Mouse (Mus musculus) kidney, postnatal 36 days (tissue): Measurements from ENCODE around the gene Ergic1.

ENCODE experiments used
- DNase-seq, 2 experiments: peaks; one replicate each; pipeline ENCODE4 v3.0.0; 2021 to 2022; ENCODE audit warnings: mixed read lengths in 2 of 2

Gene Ergic1

DNA sequence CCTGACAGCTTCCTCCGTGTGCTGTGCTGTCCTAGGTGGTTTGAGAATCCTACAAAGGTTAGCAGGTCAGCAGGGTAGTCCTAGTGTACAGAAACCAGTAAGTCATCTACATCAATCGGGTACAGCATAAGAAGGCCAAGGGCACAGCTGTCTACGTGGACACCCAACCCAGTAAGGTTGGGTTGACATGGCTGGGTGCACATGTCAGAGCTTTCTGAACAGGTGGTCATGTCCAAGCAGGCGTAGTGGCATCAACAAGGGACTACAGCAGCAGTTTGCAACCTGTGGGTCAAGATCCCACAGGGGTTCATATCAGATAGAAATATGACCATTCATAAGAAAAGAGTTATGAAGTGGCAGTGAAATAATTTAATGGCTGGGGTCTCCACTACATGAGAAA lies 104.3 kb downstream of the Ergic1 start:
- DNase-seq, result no peak

DNA sequence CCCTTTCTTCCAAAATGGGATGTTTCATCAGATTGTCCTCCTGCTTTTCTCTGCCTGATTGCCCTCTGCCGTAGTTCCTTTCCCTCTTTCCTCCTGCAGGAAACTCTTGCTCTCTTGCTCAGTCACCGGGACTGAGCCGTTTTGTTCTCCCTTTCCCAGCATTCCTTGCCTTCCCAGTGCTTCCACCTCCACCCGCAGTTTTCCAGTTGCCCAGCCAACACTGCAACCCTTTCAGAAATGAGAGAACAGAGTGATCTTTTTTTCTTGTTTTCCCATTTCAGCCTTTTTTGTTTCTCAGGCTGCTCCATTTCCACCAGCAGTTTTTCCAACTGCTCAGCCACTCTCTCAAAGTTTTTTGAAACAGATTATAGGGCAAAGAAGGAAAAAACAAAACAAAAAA lies 110.0 kb downstream of the Ergic1 start:
- no peak for DNase-seq

- no peak for DNase-seq
Observed at GRCm38 (mm10) chr17:26675845-26676244, 114.6 kb downstream of the Ergic1 start.

- peak; percentile 94 to 96 for DNase-seq
Observed at GRCm38 (mm10) chr17:26676252-26676615, 114.9 kb downstream of the Ergic1 start.

- peak; percentile 70 for DNase-seq
Observed at GRCm38 (mm10) chr17:26676616-26677376, 115.5 kb downstream of the Ergic1 start.

GRCm38 (mm10) chr17:26677711-26678637 lies 116.7 kb downstream of the Ergic1 start:
- peak; percentile 32 to 57 for DNase-seq

GRCm38 (mm10) chr17:26681276-26681675 lies 120.0 kb downstream of the Ergic1 start:
- DNase-seq, result no peak

GRCm38 (mm10) chr17:26686334-26687000 lies 125.2 kb downstream of the Ergic1 start:
- peak; percentile 18 to 34 for DNase-seq

DNA sequence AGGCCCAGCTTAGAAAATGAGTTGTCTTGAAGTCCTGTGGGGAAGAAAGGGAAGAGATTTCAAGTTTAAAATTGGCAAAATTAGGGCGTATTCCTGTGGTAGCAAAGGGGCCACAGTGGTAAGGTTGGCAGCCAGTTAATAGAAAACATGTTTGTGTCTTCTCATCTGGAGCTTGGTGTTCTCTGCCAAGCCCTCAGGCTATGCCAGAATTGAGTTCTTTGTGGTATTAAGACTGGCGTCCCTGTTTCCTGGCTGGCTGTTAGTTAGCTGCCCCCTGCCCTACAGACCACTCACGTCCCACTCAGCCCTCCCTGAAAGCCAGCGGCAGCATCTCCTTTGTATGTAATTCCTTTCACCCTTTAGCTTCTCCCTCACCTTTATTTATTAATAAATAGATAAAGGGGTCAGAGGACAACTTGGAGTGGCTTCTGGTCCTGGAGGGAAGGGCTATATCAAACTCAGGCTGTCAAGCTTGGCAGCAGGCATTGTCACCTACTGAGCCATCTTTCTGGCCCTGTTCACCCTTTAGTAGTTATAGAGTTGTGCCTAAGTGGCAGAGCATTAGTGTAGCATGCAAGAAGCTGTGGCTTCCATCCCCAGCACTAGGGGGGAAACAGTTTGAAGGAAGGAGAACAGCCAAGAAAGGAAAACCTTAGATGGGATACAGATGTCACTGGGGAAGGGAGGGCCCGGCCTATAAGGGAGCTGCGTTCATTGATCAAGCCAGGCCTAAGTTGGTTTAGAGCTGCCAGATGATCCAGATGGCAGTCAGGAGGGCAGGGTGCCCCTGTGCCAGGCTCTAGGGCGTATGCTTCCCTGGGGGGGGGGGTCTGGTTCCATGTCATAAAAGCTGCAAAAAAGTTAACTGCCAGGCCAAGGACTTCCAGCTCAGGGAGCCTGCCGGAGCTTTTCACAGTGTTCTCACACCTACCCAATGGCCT lies 127.8 kb downstream of the Ergic1 start:
- peak in 1 of 2 experiments; percentile 21 for DNase-seq

- no peak for DNase-seq
Observed at GRCm38 (mm10) chr17:26689810-26690209, 128.5 kb downstream of the Ergic1 start.

DNA sequence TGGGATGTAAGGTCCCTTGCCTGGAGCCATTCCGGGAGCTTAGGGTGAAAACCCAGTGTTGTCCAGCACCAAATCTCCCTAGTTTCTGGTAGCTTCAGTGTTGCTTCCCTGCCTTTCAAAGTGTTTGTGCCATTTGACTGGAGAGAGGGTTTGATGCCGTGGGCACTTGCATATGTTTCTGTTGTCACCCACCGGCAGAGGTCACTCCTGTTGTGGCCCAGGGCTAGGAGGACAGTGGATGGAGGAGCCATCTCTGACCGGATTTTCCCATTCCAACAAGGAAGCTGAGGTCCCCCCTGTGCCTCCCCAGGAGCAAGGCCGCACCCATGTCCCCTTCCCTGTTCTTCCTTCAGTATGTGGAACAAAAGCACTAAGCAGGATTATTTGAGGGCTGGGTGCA lies 128.9 kb downstream of the Ergic1 start:
- DNase-seq, result no peak

GRCm38 (mm10) chr17:26691110-26691509 lies 129.8 kb downstream of the Ergic1 start:
- peak; percentile 46 to 56 for DNase-seq

DNA sequence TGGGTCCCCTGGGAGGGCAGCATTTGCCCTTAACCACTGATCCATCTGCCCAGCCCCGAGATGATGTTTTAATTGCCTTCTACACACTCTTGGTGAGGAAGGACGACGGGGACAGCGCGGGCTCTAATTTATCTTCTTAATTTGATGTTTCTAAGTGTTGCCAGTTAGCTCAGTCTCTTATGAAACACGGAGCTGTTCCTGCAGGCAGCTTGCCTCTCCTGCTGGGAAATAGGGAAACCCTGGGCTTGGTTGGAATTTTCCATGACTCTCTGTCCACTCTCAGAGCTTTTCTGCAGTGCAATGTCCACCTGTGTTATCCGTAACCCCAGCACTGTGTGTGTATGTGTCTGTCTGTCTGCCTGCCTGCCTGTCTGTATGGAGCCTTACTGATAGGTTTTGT lies 132.1 kb downstream of the Ergic1 start:
- DNase-seq, result peak in 1 of 2 experiments; percentile 22

DNA sequence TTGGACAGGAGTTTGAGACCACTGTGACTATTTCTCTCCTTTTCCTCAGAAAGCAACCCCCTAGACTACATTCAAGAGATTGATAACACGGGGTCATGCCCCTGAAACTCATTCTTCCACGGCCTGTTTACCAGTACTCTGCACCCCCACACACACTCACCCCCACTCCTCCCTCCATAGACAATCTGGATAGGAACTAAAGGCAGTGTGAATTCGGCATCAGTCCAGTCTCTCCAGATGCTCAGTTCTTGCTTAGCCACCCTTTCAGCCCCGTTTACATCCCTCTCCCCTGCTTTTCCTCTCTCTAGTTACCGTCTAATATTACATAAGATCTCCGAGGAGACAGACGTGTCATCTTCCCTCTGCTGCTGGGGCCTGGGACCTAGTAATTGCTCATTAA lies 132.9 kb downstream of the Ergic1 start:
- DNase-seq, result no peak

DNA sequence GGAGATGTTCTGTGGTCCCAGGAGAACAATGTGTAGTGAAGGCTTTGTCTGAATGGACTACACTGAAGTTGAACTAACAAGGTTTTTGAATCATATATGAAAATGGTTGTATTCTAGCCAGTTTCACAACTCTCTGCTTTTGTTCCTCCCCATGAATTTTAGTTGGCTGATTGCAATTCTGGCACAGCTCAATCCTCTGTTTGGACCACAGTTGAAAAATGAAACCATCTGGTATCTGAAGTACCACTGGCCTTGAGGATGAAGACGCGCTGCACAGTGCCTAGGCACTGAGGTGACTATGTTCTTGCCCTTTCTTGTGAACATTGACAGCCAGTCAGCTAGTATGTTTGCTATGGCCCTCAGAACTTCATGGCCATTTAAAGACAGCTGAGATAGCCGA lies 133.9 kb downstream of the Ergic1 start:
- DNase-seq, result no peak

GRCm38 (mm10) chr17:26698846-26699245 lies 137.6 kb downstream of the Ergic1 start:
- DNase-seq, result peak in 1 of 2 experiments; percentile 54

- DNase-seq, result peak; percentile 39 to 67
Observed at GRCm38 (mm10) chr17:26699819-26700616, 138.7 kb downstream of the Ergic1 start.

DNA sequence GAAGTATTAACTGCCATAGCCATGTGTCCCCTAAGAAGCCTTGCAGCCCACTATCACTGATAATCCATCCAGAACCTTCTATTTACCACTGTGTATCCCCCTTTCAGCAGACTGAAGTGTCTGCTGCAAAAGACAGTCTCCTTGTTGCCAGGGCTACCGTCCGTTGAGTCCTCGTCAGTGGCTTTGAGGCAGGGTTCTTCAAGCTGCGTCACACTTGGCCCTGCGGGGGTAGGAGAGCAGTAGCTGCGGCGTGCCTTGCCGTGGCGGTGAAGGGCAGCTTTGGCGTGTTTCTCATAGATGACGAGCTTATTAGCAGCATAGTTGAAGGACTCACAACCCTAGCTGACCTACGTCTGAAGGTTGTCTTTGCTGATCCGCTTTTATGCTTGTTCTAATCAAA lies 140.3 kb downstream of the Ergic1 start:
- DNase-seq, result no peak

DNA sequence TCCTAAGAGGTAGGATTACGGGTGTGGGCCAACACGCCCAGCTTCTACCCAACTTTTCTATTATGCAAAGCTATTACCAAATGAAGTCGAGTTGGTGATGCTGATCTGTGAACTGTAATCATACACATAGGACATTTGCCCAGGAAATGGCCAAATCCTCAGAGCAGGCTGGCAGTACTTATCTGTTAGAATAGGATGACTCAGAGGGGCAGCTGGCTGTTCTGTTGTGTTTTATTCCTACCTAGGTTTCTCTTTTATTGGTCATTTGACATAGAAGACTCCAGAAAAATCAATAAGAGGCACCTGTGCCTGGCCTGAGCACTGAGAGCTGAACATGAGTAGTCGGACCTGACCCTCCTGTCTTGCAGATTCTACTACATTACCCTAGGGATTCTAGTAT lies 141.3 kb downstream of the Ergic1 start:
- no peak for DNase-seq

GRCm38 (mm10) chr17:26703671-26704070 lies 142.4 kb downstream of the Ergic1 start:
- no peak for DNase-seq
